ENCODE assay signal across 8 mouse cellular contexts in the genomic region with DNA sequence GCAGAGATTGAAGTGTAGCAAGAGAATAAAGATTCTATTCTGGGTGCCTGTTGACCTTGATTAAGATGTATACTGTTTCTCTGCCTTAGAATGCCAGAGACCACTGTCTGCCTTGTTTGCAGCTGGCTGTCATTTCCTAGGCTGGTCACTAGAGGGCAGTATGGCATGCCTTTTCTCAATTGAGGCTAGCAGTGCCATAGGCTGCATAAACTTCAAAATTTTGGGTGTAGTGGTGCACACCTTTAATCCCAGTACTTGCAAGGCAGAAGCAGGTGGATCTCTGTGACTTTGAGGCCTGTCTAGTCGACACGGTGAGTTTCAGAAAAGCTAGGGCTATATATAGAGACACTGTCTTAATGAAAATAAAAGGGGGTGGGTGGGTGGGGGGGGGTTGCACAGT. TPM values are rescaled to one million over a fixed set of nuclear protein-coding genes. Genes with fewer than 3 reads are reported as not detected.
DNase-seq lines count a peak whose midpoint lies in the region; ATAC-seq lines count a peak whose summit lies in the region.

No protein-coding gene starts in this region.

- no peaks in the 10 kb centered on the region for H3K27me3 ChIP-seq in limb, embryonic 11.5 days (ENCODE audit: control insufficient read depth, insufficient read depth, low read length)
- no peaks in the 10 kb centered on the region for H3K27me3 ChIP-seq in neural tube, embryonic 13.5 days

- H3K4me3 ChIP-seq in limb, embryonic 11.5 days (ENCODE audit: low read depth, low read length) = no peak overlapping the region
- H3K4me3 ChIP-seq in neural tube, embryonic 13.5 days = no peak overlapping the region

- no peaks in the 10 kb centered on the region for H3K4me1 ChIP-seq in limb, embryonic 11.5 days (ENCODE audit: control insufficient read depth, insufficient read depth, low read length)
- H3K4me1 ChIP-seq in neural tube, embryonic 13.5 days (replicated peaks) = no peaks in the 10 kb centered on the region

- no peak overlapping the region for H3K27ac ChIP-seq in limb, embryonic 11.5 days (replicated peaks; ENCODE audit: low read depth, low read length)
- no peak overlapping the region for H3K27ac ChIP-seq in neural tube, embryonic 13.5 days (replicated peaks)

- WGBS in limb, embryonic 11.5 days = 19% methylated on average over 2 of the region's 2 CpGs
- WGBS in neural tube, embryonic 13.5 days = 14% methylated on average over 2 of the region's 2 CpGs

- peaks cover 8% of the 10 kb centered on the region; the same call in 1 of the 2 replicates for H3K36me3 ChIP-seq in limb, embryonic 11.5 days (ENCODE audit: control insufficient read depth, insufficient read depth, low read length)
- H3K36me3 ChIP-seq in neural tube, embryonic 13.5 days = peaks cover 26% of the 10 kb centered on the region

- no peaks in the 10 kb centered on the region for H3K9me3 ChIP-seq in limb, embryonic 11.5 days (ENCODE audit: control insufficient read depth, low read length)
- no peaks in the 10 kb centered on the region for H3K9me3 ChIP-seq in neural tube, embryonic 13.5 days

- H3K4me2 ChIP-seq in limb, embryonic 11.5 days (ENCODE audit: low read depth, severe bottlenecking) = no peak overlapping the region
- H3K4me2 ChIP-seq in neural tube, embryonic 13.5 days = no peak overlapping the region

- peak; percentile 34 for DNase-seq in left cerebral cortex, adult 11 months (ENCODE audit: low spot score)
- no peak for DNase-seq in left cerebral cortex, adult 8-10 months (ENCODE audit: low spot score in 2 of 2)
- peak; percentile 70 for DNase-seq in NIH3T3 (ENCODE audit: low read depth)
- DNase-seq in cerebellum, postnatal 36 days = peak; percentile 59 to 61
- DNase-seq in heart, postnatal 14 days = peak; percentile 41 to 71
- DNase-seq in limb, embryonic 11.5 days (ENCODE audit: low spot score) = peak; percentile 73
- peak; percentile 66 for DNase-seq in thymus, postnatal 4 days

- H3K9ac ChIP-seq in limb, embryonic 11.5 days (ENCODE audit: low read length) = no peak overlapping the region
- no peak overlapping the region for H3K9ac ChIP-seq in neural tube, embryonic 13.5 days

- intact Hi-C loops in heart, postnatal 14 days (cut with DNase I) = no loop called here

- no peak for ATAC-seq in limb, embryonic 11.5 days (ENCODE audit: insufficient number of reproducible peaks, low FRiP score, low TSS enrichment, low read depth)
- ATAC-seq in neural tube, embryonic 13.5 days (ENCODE audit: low read depth) = peak; percentile 59

RNA-seq across cellular contexts. Expression of gene 4931429L15Rik, which starts 17.6 kb away (rescaled TPM):
- not detected for total RNA-seq in left cerebral cortex, adult 8-10 months (2022)
- not detected for total RNA-seq in heart, postnatal 14 days (2021)
- 0.08 TPM in 1 of 2 replicates, not detected in the other for polyA plus RNA-seq in limb, embryonic 11.5 days (2014; fragmentation: Nextera tagmentation; extraction: Ambion mirVana)
- not detected in 2 replicates for polyA plus RNA-seq in neural tube, embryonic 13.5 days (2015; fragmentation: Nextera tagmentation; extraction: Ambion mirVana)

RNA-seq across cellular contexts. Expression of gene Bud13, which starts 19.3 kb away (rescaled TPM):
- 10 to 100 TPM in 3 of 4 experiments, 1 to 10 TPM in 1; 9.3 to 13.8 (median 11.1) TPM for total RNA-seq in left cerebral cortex, adult 8-10 months (2022)
- total RNA-seq in heart, postnatal 14 days (2021) = 1 to 10 TPM; 7.4 to 7.7 TPM
- polyA plus RNA-seq in limb, embryonic 11.5 days (2014; fragmentation: Nextera tagmentation; extraction: Ambion mirVana) = 37.9 and 38.9 TPM in 2 replicates
- polyA plus RNA-seq in neural tube, embryonic 13.5 days (2015; fragmentation: Nextera tagmentation; extraction: Ambion mirVana) = 15.7 and 18.3 TPM in 2 replicates

RNA-seq across cellular contexts. Expression of gene Zpr1, which starts 29.3 kb away (rescaled TPM):
- total RNA-seq in left cerebral cortex, adult 8-10 months (2022) = 10 to 100 TPM; 41.4 to 46.2 (median 43.4) TPM
- total RNA-seq in heart, postnatal 14 days (2021) = 10 to 100 TPM; 18.7 to 19.1 TPM
- polyA plus RNA-seq in limb, embryonic 11.5 days (2014; fragmentation: Nextera tagmentation; extraction: Ambion mirVana) = 60.4 and 64.2 TPM in 2 replicates
- 54.4 and 59.3 TPM in 2 replicates for polyA plus RNA-seq in neural tube, embryonic 13.5 days (2015; fragmentation: Nextera tagmentation; extraction: Ambion mirVana)

RNA-seq across cellular contexts. Expression of gene Apoa5, which starts 33.7 kb away (rescaled TPM):
- total RNA-seq in left cerebral cortex, adult 8-10 months (2022) = not detected
- total RNA-seq in heart, postnatal 14 days (2021) = not detected
- polyA plus RNA-seq in limb, embryonic 11.5 days (2014; fragmentation: Nextera tagmentation; extraction: Ambion mirVana) = 0.08 TPM in 1 of 2 replicates, not detected in the other
- not detected in 2 replicates for polyA plus RNA-seq in neural tube, embryonic 13.5 days (2015; fragmentation: Nextera tagmentation; extraction: Ambion mirVana)

Comparison
In these comparisons a context has a peak if more than half of its experiments do, and no peak if none do; other contexts are left out.
1. DNase-seq: peak in left cerebral cortex, adult 11 months (single experiment), NIH3T3 (single experiment), cerebellum, postnatal 36 days (2 of 2), heart, postnatal 14 days (2 of 2), limb, embryonic 11.5 days (single experiment) and thymus, postnatal 4 days (single experiment); none in left cerebral cortex, adult 8-10 months (0 of 2).